Mouse (Mus musculus) retina, postnatal 7 days (tissue): ENCODE measurements at regions not wholly inside any gene's neighbourhood (a gene's known extent, or its start where the extent isn't known, plus 50 kb on each side); places are given as distances from the start of the nearest gene placed in this dataset.

Experiments
- DNase-seq: peaks from one replicate; pipeline ENCODE4 v3.0.0-alpha.2; 2012; ENCODE audit warnings: low read depth, low spot score

GRCm38 (mm10) chr10:51056950-51057349 lies 162.4 kb downstream of the Sim1 start:
- DNase-seq: no peak

GRCm38 (mm10) chr10:51058333-51058732 lies 163.8 kb downstream of the Sim1 start:
- no peak for DNase-seq

- no peak for DNase-seq
These were observed 207.0 kb downstream of the Sim1 start for GRCm38 (mm10) chr10:51101590-51101989.

DNA sequence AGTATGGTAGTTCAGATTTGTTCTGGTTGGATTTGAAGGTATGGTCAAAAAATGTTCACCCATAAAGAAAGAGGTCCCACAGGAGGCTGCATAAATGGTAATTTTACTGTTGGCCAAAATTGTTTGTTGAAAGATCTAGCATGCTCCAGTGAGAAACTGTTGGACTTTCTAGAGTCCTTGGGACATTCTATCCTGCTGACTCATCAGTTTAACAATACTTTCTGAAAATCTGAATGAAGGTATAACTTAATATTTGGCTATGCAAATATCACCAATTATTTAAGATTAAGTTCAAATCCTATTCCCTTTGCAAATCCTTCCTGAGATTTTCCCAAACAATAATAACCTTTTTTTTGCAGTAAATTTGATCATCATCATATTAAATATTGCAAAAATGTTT lies 257.3 kb downstream of the Sim1 start:
- no peak for DNase-seq

DNA sequence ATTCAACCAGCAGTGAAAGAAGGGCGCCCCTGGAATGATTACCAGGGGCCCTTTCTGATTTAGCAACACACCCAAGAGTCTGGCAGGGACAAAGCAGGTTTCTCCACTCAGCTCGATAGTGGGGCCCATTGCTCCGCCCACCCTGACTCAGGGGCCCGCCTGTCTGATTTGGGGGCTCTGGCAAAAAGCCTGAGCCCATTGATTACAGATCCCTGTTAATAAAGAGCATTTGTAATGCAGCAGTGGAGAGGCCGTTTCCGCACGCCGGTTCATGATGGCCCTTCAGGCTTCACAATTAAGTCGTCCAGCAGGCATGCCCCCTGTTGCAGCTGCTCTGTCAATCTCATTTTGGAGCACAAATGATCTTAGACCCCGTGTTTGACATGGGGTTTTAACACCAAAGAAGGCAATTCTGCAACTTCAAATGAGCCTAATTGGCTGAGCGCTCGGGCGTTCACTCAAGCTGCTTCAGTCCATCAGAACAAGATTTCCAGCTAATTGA lies 259.0 kb downstream of the Sim1 start:
- peak; percentile 1 for DNase-seq

- DNase-seq: no peak
These were observed 259.5 kb downstream of the Sim1 start for GRCm38 (mm10) chr10:51154016-51154415.

DNA sequence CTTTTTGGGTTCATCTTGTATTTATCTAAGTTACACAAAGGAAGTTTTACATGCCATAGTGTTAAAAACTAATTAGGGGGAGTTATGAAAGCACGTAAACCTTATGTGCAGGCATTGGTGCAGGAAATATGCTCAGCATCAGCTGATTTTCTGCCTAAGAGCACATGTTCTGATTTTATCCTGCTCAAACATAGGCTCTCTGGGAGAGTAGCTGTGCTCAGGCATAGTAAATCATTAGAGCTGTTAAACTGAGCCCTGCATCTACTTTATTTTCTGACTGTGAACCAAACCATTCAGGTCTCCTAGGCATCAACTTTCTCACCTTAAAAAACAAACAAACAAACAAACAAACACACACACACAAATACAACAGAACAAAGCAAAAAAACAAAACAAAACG lies 260.2 kb downstream of the Sim1 start:
- DNase-seq: no peak

- no peak for DNase-seq
These were observed 279.1 kb downstream of the Sim1 start for GRCm38 (mm10) chr10:51173619-51174018.

- no peak for DNase-seq
These were observed 281.5 kb downstream of the Sim1 start for GRCm38 (mm10) chr10:51175993-51176577.

- no peak for DNase-seq
These were observed 282.1 kb downstream of the Sim1 start for GRCm38 (mm10) chr10:51176692-51177091.

GRCm38 (mm10) chr10:51181752-51182151 lies 287.2 kb downstream of the Sim1 start:
- DNase-seq: no peak

- DNase-seq: no peak
These were observed 288.9 kb upstream of the Gm49339 start for GRCm38 (mm10) chr10:51191407-51192059.

GRCm38 (mm10) chr10:51219481-51219880 lies 260.9 kb upstream of the Gm49339 start:
- DNase-seq: no peak

DNA sequence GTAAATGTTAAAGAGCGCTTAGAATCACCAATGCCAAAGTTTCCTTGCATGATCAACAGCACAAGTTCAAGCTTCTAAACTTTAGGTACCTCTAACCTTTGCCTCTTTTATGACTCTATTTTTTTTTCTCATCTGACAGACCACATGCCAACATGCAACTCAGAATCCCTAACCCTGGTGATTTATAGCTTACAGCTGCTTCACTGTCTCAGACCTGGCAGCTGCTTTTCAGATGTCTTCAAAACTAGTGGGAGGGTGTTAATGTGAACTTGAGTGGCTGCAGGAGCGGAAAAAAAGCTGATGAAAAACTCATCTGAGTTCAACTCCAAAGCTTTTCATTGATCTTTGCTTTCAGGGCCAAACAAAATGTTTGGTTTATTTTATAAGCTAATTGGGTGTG lies 246.8 kb upstream of the Gm49339 start:
- DNase-seq: no peak

GRCm38 (mm10) chr10:51235586-51236575 lies 244.5 kb upstream of the Gm49339 start:
- no peak for DNase-seq

DNA sequence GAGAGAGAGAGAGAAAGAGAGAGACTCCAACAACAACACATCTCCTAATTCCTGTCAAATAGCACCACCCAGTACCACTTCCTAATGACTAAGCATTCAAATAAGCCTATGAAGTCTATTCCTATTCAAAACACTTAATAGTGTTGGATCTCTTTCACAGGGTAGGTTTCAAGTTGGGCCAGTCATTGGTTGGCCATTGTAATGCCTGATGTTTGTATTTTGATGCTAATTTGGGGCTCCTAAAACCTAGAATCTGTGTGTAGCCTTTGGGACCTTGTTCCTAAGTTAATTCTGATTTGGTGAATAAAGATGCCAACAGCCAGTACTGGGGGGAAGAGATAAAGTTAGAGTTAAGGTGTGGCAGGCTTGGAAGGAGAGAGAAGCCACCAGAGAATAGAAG lies 242.3 kb upstream of the Gm49339 start:
- no peak for DNase-seq

- DNase-seq: no peak
These were observed 227.0 kb upstream of the Gm49339 start for GRCm38 (mm10) chr10:51253439-51253838.

- DNase-seq: no peak
These were observed 222.8 kb upstream of the Gm49339 start for GRCm38 (mm10) chr10:51257587-51258049.

- no peak for DNase-seq
These were observed 209.0 kb upstream of the Gm49339 start for GRCm38 (mm10) chr10:51271364-51271763.

GRCm38 (mm10) chr10:51278195-51278594 lies 202.2 kb upstream of the Gm49339 start:
- DNase-seq: no peak

- no peak for DNase-seq
These were observed 198.0 kb upstream of the Gm49339 start for GRCm38 (mm10) chr10:51282451-51282850.

DNA sequence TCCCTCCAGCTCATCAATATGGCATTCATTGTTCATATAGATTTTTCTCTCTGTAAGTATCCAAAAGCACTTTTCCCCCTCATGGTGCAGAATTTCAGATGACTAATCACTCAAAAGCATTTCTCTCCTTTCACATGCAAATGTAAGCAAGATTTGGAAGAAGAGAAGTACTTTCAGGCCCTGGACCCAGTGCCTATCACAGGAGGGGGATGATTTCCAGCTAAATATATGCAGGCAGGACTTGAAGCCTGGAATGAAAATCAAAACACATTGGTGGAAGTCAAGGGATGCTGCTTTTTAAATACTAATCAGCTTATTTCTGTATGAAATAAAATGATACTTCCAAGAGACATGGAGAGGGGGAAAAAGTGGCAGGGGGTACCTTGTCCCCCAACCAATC lies 195.9 kb upstream of the Gm49339 start:
- DNase-seq: no peak
